Mouse (Mus musculus) erythroblast, embryonic 14.5 days (primary cell): ENCODE data around the gene H2afy2.

Experiments used
- GATA1 ChIP-seq: IDR thresholded peaks from 2 replicates; pipeline ENCODE4 v1.6.1; 2012; ENCODE audit warnings: low read length, inconsistent platforms, mixed read lengths
- TAL1 ChIP-seq: IDR thresholded peaks from 3 replicates; pipeline ENCODE4 v1.6.1; 2012; ENCODE audit warnings: low read length, inconsistent platforms, mixed read lengths

DNA sequence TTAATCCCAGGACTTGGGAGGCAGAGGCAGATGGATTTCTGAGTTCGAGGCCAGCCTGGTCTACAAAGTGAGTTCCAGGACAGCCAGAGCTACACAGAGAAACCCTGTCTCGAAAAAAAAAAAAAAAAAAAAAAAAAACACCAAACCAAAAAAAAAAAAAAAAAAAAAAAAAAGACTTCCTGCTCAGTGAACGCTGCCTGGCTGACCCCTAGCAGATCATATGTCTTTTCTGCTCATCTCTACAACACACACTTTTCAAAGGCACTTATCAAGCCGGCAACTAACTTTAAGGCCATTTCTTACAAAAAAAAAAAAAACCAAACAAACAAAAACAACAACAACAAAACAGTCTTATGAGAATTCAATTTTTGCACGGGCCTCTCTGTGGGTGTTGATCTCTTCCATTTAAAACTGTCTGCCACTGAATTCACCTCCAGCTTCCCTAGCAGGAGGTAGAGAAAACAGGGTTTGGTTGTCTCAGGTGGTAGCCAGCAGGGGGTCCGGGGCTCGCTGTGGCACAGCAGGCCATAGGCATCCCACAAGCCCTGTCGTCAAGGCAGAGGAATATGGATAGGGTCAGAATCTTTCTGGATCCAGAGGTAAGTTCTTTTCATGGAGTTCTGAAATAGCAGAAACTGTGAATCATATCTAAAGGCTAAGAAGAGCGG lies 2.4 kb downstream of the H2afy2 start:
- TF ChIP-seq TAL1 (no peak), GATA1 (no peak)
